Mouse (Mus musculus): Measurements from ENCODE around the gene Rita1.

Gene Rita1

GRCm38 (mm10) chr5:120571056-120571740 lies 41.2 kb downstream of the Rita1 start:
- no peak for DNase-seq (ENCODE audit: low spot score in 2 of 2)

- DNase-seq (ENCODE audit: low spot score in 2 of 2): no peak
These were observed 42.0 kb downstream of the Rita1 start for GRCm38 (mm10) chr5:120570289-120570897.

- no peak for DNase-seq (ENCODE audit: low spot score in 2 of 2)
These were observed 42.6 kb downstream of the Rita1 start for GRCm38 (mm10) chr5:120569791-120570190.

- no peak for DNase-seq (ENCODE audit: low spot score in 2 of 2)
These were observed 43.4 kb downstream of the Rita1 start for GRCm38 (mm10) chr5:120568964-120569363.

GRCm38 (mm10) chr5:120568336-120568768 lies 44.0 kb downstream of the Rita1 start:
- no peak for DNase-seq (ENCODE audit: low spot score in 2 of 2)

GRCm38 (mm10) chr5:120567761-120568211 lies 44.6 kb downstream of the Rita1 start:
- DNase-seq (ENCODE audit: low spot score in 2 of 2): no peak

GRCm38 (mm10) chr5:120567253-120567701 lies 45.1 kb downstream of the Rita1 start:
- DNase-seq (ENCODE audit: low spot score in 2 of 2): peak in 1 of 2 experiments; percentile 75

- DNase-seq (ENCODE audit: low spot score in 2 of 2): no peak
These were observed 45.6 kb downstream of the Rita1 start for GRCm38 (mm10) chr5:120566681-120567252.

GRCm38 (mm10) chr5:120566101-120566500 lies 46.3 kb downstream of the Rita1 start:
- no peak for DNase-seq (ENCODE audit: low spot score in 2 of 2)

- no peak for DNase-seq (ENCODE audit: low spot score in 2 of 2)
These were observed 47.1 kb downstream of the Rita1 start for GRCm38 (mm10) chr5:120565171-120565905.

- DNase-seq (ENCODE audit: low spot score in 2 of 2): no peak
These were observed 48.5 kb downstream of the Rita1 start for GRCm38 (mm10) chr5:120563914-120564311.

GRCm38 (mm10) chr5:120562956-120563913 lies 49.2 kb downstream of the Rita1 start:
- DNase-seq (ENCODE audit: low spot score in 2 of 2): peak in 1 of 2 experiments; percentile 75

GRCm38 (mm10) chr5:120560616-120561311 lies 51.6 kb downstream of the Rita1 start:
- peak in 1 of 2 experiments; percentile 72 for DNase-seq (ENCODE audit: low spot score in 2 of 2)

- DNase-seq (ENCODE audit: low spot score in 2 of 2): no peak
These were observed 52.2 kb downstream of the Rita1 start for GRCm38 (mm10) chr5:120560129-120560615.

GRCm38 (mm10) chr5:120558762-120559161 lies 53.6 kb downstream of the Rita1 start:
- no peak for DNase-seq (ENCODE audit: low spot score in 2 of 2)

- no peak for DNase-seq (ENCODE audit: low spot score in 2 of 2)
These were observed 54.3 kb downstream of the Rita1 start for GRCm38 (mm10) chr5:120558041-120558440.

GRCm38 (mm10) chr5:120555871-120556270 lies 56.5 kb downstream of the Rita1 start:
- no peak for DNase-seq (ENCODE audit: low spot score in 2 of 2)

- DNase-seq (ENCODE audit: low spot score in 2 of 2): no peak
These were observed 61.7 kb downstream of the Rita1 start for GRCm38 (mm10) chr5:120550673-120551072.

GRCm38 (mm10) chr5:120550137-120550536 lies 62.3 kb downstream of the Rita1 start:
- DNase-seq (ENCODE audit: low spot score in 2 of 2): no peak

GRCm38 (mm10) chr5:120548236-120548850 lies 64.0 kb downstream of the Rita1 start:
- no peak for DNase-seq (ENCODE audit: low spot score in 2 of 2)

All from urinary bladder, postnatal 4 days (tissue).